In the genomic region with DNA sequence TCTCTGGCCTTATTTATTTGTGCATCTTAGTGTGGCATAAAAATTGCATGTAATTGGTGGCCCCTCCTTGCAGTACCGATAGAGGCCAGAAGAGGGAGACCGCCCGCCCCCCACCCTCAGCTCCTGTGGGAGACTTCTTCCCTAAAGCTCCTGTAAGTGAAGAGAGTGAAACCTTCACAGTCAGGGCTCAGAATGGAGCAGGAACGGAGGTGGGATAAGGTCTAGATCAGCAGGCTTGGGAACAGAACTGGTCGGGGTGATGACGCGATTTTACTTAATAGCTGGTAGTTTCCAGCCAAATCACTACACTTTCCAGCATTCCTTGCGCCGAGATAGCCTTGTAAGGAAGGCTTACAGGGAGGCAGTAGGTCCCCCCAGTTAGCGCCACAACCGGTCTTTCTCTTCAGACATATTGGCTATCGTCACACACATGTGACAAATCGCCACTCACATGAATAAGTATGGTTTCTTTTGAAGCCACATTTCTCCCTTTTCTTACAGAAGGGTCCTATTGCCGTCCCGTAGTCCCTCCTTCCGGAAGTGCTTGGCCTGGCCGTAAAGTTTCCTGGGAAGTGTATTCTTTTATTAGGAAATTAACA, we compare ENCODE assay signal across 9 mouse cellular contexts. TPM values are rescaled to one million over a fixed set of nuclear protein-coding genes. Genes with fewer than 3 reads are reported as not detected.
DNase-seq lines count a peak whose midpoint lies in the region; ATAC-seq and TF ChIP-seq lines count a peak whose summit lies in the region.
"Had no signal": no experiment of that assay in that cellular context is flagged by ENCODE, and none has a peak within 500 bp of the region (broad histone marks: within the 10 kb centered on the region; RNA-seq: fewer than 3 reads in every experiment).

No protein-coding gene starts in this region.

- intact Hi-C loops in heart, postnatal 36 days (cut with DNase I): loop anchor here (1.0 kb wide), 1 partner anchor 69 kb away; no protein-coding TSS in a partner anchor

- peak overlapping the region; percentile 53 to 90 for H3K4me3 ChIP-seq in ES-E14 (ENCODE audit: insufficient read depth in 1 of 2, low read depth in 1 of 2, low read length in 2 of 2, poor library complexity in 1 of 2, severe bottlenecking in 1 of 2)
- H3K4me3 ChIP-seq in forebrain, embryonic 15.5 days: peak overlapping the region; percentile 43
- H3K4me3 ChIP-seq in liver, embryonic 16.5 days (ENCODE audit: low read depth, low read length): peak overlapping the region; percentile 44
- H3K4me3 ChIP-seq in neural tube, embryonic 13.5 days: peak overlapping the region; percentile 40
- H3K4me3 ChIP-seq in thymus, adult 2 months (ENCODE audit: control insufficient read depth, insufficient read depth, low read length): peak overlapping the region; percentile 38

- peak overlapping the region; percentile 65; the same call in 1 of the 2 replicates for H3K9ac ChIP-seq in ES-E14 (ENCODE audit: insufficient read depth, low read depth, low read length, poor library complexity, severe bottlenecking)
- H3K9ac ChIP-seq in forebrain, embryonic 15.5 days (replicated peaks): peak overlapping the region; percentile 19; the same call in 1 of the 2 replicates
- H3K9ac ChIP-seq in liver, embryonic 16.5 days (ENCODE audit: low read depth, low read length): no peak overlapping the region
- peak overlapping the region; percentile 41; the same call in 1 of the 2 replicates for H3K9ac ChIP-seq in neural tube, embryonic 13.5 days

- no peak for TF ChIP-seq POLR2A in thymus, adult 2 months (IDR thresholded peaks at IDR 0.05; ENCODE audit: control insufficient read depth, extremely low read depth, insufficient read depth, low read length, poor library complexity)

- in situ Hi-C loops in ES-E14 (cut with MboI; ENCODE audit: low sequenced_read_pairs in 2 of 2, unreplicated experiment in 2 of 2): no loop called here

- TF ChIP-seq CTCF in thymus, adult 2 months (IDR thresholded peaks at IDR 0.05; ENCODE audit: borderline replicate concordance, control insufficient read depth, extremely low read depth, insufficient read depth, low read length, poor library complexity): peak; percentile 74; the same call in 1 of the 2 replicates

- 0 out of 2 replicates have a peak overlapping the region, but pooled peaks have one; percentile 43 for H3K27ac ChIP-seq in ES-E14 (ENCODE audit: insufficient read depth, low read depth, low read length, poor library complexity, severe bottlenecking)
- H3K27ac ChIP-seq in forebrain, embryonic 15.5 days (replicated peaks): peak overlapping the region; percentile 77
- no peak overlapping the region for H3K27ac ChIP-seq in liver, embryonic 16.5 days (ENCODE audit: low read length)
- peak overlapping the region; percentile 68 for H3K27ac ChIP-seq in neural tube, embryonic 13.5 days (replicated peaks)
- H3K27ac ChIP-seq in thymus, adult 2 months (ENCODE audit: control insufficient read depth, insufficient read depth, low read length): no peak overlapping the region; the same call in 1 of the 2 replicates

- ATAC-seq in cerebellum, adult (ENCODE audit: insufficient number of reproducible peaks, low FRiP score, low TSS enrichment): peak; percentile 89
- peak; percentile 93 for ATAC-seq in forebrain, embryonic 15.5 days (replicated peaks)
- ATAC-seq in liver, embryonic 16.5 days (ENCODE audit: low read depth): peak; percentile 41; the same call in 1 of the 2 replicates
- peak; percentile 92 for ATAC-seq in neural tube, embryonic 13.5 days (ENCODE audit: low read depth)

- H3K4me2 ChIP-seq in forebrain, embryonic 15.5 days (replicated peaks): peak overlapping the region; percentile 44
- H3K4me2 ChIP-seq in liver, embryonic 16.5 days (ENCODE audit: low read depth, low read length): peak overlapping the region; percentile 35
- peak overlapping the region; percentile 45 for H3K4me2 ChIP-seq in neural tube, embryonic 13.5 days

- no peaks in the 10 kb centered on the region for H3K4me1 ChIP-seq in ES-E14 (ENCODE audit: control insufficient read depth in 2 of 2, insufficient read depth in 2 of 2, low read length in 2 of 2, poor library complexity in 1 of 2)
- no peaks in the 10 kb centered on the region for H3K4me1 ChIP-seq in forebrain, embryonic 15.5 days
- no peaks in the 10 kb centered on the region for H3K4me1 ChIP-seq in liver, embryonic 16.5 days (ENCODE audit: control insufficient read depth, low read depth, low read length)
- H3K4me1 ChIP-seq in neural tube, embryonic 13.5 days (replicated peaks): no peaks in the 10 kb centered on the region
- H3K4me1 ChIP-seq in thymus, adult 2 months (replicated peaks; ENCODE audit: control insufficient read depth, insufficient read depth, low read length): 0 out of 2 replicates have a peak, but pooled peaks cover 3% of the 10 kb centered on the region

- no peaks in the 10 kb centered on the region for H3K36me3 ChIP-seq in ES-E14 (ENCODE audit: control insufficient read depth, insufficient read depth, low read length, poor library complexity, severe bottlenecking)
- H3K36me3 ChIP-seq in forebrain, embryonic 15.5 days: no peaks in the 10 kb centered on the region
- H3K36me3 ChIP-seq in liver, embryonic 16.5 days (ENCODE audit: control insufficient read depth, insufficient read depth): no peaks in the 10 kb centered on the region
- H3K36me3 ChIP-seq in neural tube, embryonic 13.5 days: no peaks in the 10 kb centered on the region
- no peaks in the 10 kb centered on the region for H3K36me3 ChIP-seq in thymus, adult 2 months (ENCODE audit: control insufficient read depth, insufficient read depth, low read length)

- H3K9me3 ChIP-seq in ES-E14 (ENCODE audit: control insufficient read depth, insufficient read depth, low read depth, low read length): no peaks in the 10 kb centered on the region
- no peaks in the 10 kb centered on the region for H3K9me3 ChIP-seq in forebrain, embryonic 15.5 days
- H3K9me3 ChIP-seq in liver, embryonic 16.5 days (replicated peaks; ENCODE audit: control insufficient read depth, low read length): no peaks in the 10 kb centered on the region
- no peaks in the 10 kb centered on the region for H3K9me3 ChIP-seq in neural tube, embryonic 13.5 days

- no peaks in the 10 kb centered on the region for H3K27me3 ChIP-seq in forebrain, embryonic 15.5 days
- no peaks in the 10 kb centered on the region for H3K27me3 ChIP-seq in liver, embryonic 16.5 days (ENCODE audit: control insufficient read depth, insufficient read depth, low read depth, low read length)
- no peaks in the 10 kb centered on the region for H3K27me3 ChIP-seq in neural tube, embryonic 13.5 days
- no peaks in the 10 kb centered on the region for H3K27me3 ChIP-seq in thymus, adult 2 months (ENCODE audit: control insufficient read depth, insufficient read depth, low read length)

- 33% methylated on average over 17 of the region's 17 CpGs for whole genome bisulfite sequencing in forebrain, embryonic 15.5 days
- WGBS in liver, embryonic 16.5 days (ENCODE audit: insufficient replicate concordance): 23% methylated on average over 17 of the region's 17 CpGs
- 18% methylated on average over 17 of the region's 17 CpGs for WGBS in neural tube, embryonic 13.5 days
- WGBS in thymus, adult 2 months: 9% methylated on average over 16 of the region's 17 CpGs

- no peak for DNase-seq in ES-E14 (ENCODE audit: low read depth, low spot score)
- peak; percentile 52 to 81 for DNase-seq in heart, postnatal 36 days
- DNase-seq in layer of hippocampus, adult 18-20 months (ENCODE audit: low spot score in 2 of 2): peak; percentile 50 to 68
- DNase-seq in thymus, adult 2 months: peak; percentile 11

TF ChIP-seq in ES-E14, 5 proteins besides CTCF, POLR2A, EP300 and RAD21:
- no peak for TF ChIP-seq MAFK (IDR thresholded peaks at IDR 0.05; ENCODE audit: insufficient read depth, low read depth, low read length)
- TF ChIP-seq ZNF384 (IDR thresholded peaks at IDR 0.05; ENCODE audit: low read depth, low read length): no peak
- no peak for TF ChIP-seq CHD2 (IDR thresholded peaks at IDR 0.05; ENCODE audit: low read depth, low read length)
- TF ChIP-seq ZC3H11A (IDR thresholded peaks at IDR 0.05; ENCODE audit: borderline replicate concordance, low read depth, low read length): no peak
- TF ChIP-seq HCFC1 (IDR thresholded peaks at IDR 0.05; ENCODE audit: borderline replicate concordance, insufficient read depth, low read length): no peak

RNA-seq across cellular contexts. Expression of gene Prkx, which starts 14.6 kb away (rescaled TPM):
- total RNA-seq in ES-E14 (2012; rRNA removed): 8.4 and 9.1 TPM in 2 replicates
- 36.0 and 36.2 TPM in 2 replicates for polyA plus RNA-seq in forebrain, embryonic 15.5 days (2015; fragmentation: Nextera tagmentation; extraction: Ambion mirVana)
- total RNA-seq in heart, postnatal 36 days (2021): 10 to 100 TPM; 15.5 to 16.2 TPM
- 10 to 100 TPM; 11.5 to 12.5 TPM for total RNA-seq in layer of hippocampus, adult 18-20 months (2021)
- polyA plus RNA-seq in liver, embryonic 16.5 days (2015; fragmentation: Nextera tagmentation; extraction: Ambion mirVana): 1.9 and 2.1 TPM in 2 replicates
- polyA plus RNA-seq in neural tube, embryonic 13.5 days (2015; fragmentation: Nextera tagmentation; extraction: Ambion mirVana): 31.1 and 31.8 TPM in 2 replicates
- polyA plus RNA-seq in thymus, adult 2 months (2012; rRNA removed): 17.1 and 20.5 TPM in 2 replicates

RNA-seq across cellular contexts. Expression of gene Pbsn, which starts 42.7 kb away (rescaled TPM):
- total RNA-seq in ES-E14 (2012; rRNA removed): not detected in 2 replicates
- polyA plus RNA-seq in forebrain, embryonic 15.5 days (2015; fragmentation: Nextera tagmentation; extraction: Ambion mirVana): not detected in 2 replicates
- total RNA-seq in heart, postnatal 36 days (2021): not detected
- not detected for total RNA-seq in layer of hippocampus, adult 18-20 months (2021)
- not detected in 2 replicates for polyA plus RNA-seq in liver, embryonic 16.5 days (2015; fragmentation: Nextera tagmentation; extraction: Ambion mirVana)
- not detected in 2 replicates for polyA plus RNA-seq in neural tube, embryonic 13.5 days (2015; fragmentation: Nextera tagmentation; extraction: Ambion mirVana)
- not detected in 2 replicates for polyA plus RNA-seq in thymus, adult 2 months (2012; rRNA removed)
- polyA plus RNA-seq: large intestine, adult 2 months had no signal

RNA-seq across cellular contexts. Expression of gene Gm14744, which starts 53.9 kb away (rescaled TPM):
- not detected in 2 replicates for total RNA-seq in ES-E14 (2012; rRNA removed)
- polyA plus RNA-seq in forebrain, embryonic 15.5 days (2015; fragmentation: Nextera tagmentation; extraction: Ambion mirVana): not detected in 2 replicates
- total RNA-seq in heart, postnatal 36 days (2021): not detected
- total RNA-seq in layer of hippocampus, adult 18-20 months (2021): not detected
- not detected in 2 replicates for polyA plus RNA-seq in liver, embryonic 16.5 days (2015; fragmentation: Nextera tagmentation; extraction: Ambion mirVana)
- polyA plus RNA-seq in neural tube, embryonic 13.5 days (2015; fragmentation: Nextera tagmentation; extraction: Ambion mirVana): not detected in 2 replicates
- not detected in 2 replicates for polyA plus RNA-seq in thymus, adult 2 months (2012; rRNA removed)
- polyA plus RNA-seq: large intestine, adult 2 months had no signal

Comparison
In these comparisons a context has a peak if more than half of its experiments do, and no peak if none do; other contexts are left out.
1. H3K27ac ChIP-seq: peak in ES-E14 (single experiment), forebrain, embryonic 15.5 days (single experiment) and neural tube, embryonic 13.5 days (single experiment); none in liver, embryonic 16.5 days (single experiment) and thymus, adult 2 months (single experiment).
2. ATAC-seq: peak in every context shown above with its lines; median percentile 93 in forebrain, embryonic 15.5 days; 92 in neural tube, embryonic 13.5 days; 89 in cerebellum, adult; 41 in liver, embryonic 16.5 days.
3. Peak in every context shown above with its lines, with median percentiles within 50 percentile points of each other: H3K4me3 ChIP-seq and H3K4me2 ChIP-seq.